Mouse (Mus musculus): ENCODE measurements at regions not wholly inside any gene's neighbourhood (a gene's known extent, or its start where the extent isn't known, plus 50 kb on each side); places are given as distances from the start of the nearest gene placed in this dataset.

DNA sequence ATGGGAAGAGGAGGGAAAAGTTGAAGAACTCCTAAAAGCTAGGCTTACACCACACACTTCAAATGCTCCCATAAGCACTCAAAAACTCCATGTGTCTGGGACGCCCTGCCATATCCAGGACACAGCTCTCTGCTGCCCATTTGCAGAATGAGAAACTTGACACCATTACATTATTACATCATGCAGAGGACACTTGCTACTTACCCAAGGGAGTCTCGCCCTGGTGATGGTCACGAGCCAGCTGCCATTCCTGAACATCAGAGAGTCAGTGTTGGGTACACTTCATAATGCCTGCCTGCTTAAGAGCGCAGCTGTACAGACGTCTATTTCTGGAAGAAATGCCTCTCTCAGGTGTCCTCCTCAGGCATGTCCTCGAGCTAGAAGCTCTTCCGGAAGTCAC lies 135.3 kb downstream of the Rpl36a-ps1 start:
- Histone ChIP-seq H3K36me3 (ENCODE audit: insufficient read depth, low read length) (no peaks in the 10 kb centered on the region), H3K4me2 (ENCODE audit: low read length) (no peak overlapping the region), H3K4me3 (replicated peaks; ENCODE audit: low read depth, low read length) (no peak overlapping the region), H3K9ac (ENCODE audit: low read depth, low read length) (no peak overlapping the region), H3K4me1 (replicated peaks; ENCODE audit: insufficient read depth, low read length) (0 out of 2 replicates have a peak, but pooled peaks cover 7% of the 10 kb centered on the region), H3K27me3 (ENCODE audit: insufficient read depth, low read length) (no peaks in the 10 kb centered on the region), H3K9me3 (replicated peaks; ENCODE audit: low read length) (no peaks in the 10 kb centered on the region), H3K27ac (no peak overlapping the region)
- no peak for DNase-seq (ENCODE audit: low spot score)
- ATAC-seq (replicated peaks; ENCODE audit: low FRiP score, low read depth): no peak
- no peak for TF ChIP-seq CTCF (IDR thresholded peaks at IDR 0.05; ENCODE audit: low read depth)
- 81% methylated on average over 7 of the region's 7 CpGs for WGBS

GRCm38 (mm10) chr14:98848500-98848899 lies 145.6 kb downstream of the Rpl36a-ps1 start:
- ATAC-seq (replicated peaks; ENCODE audit: low FRiP score, low read depth) (peak; percentile 63; the same call in 1 of the 2 replicates), DNase-seq (ENCODE audit: low spot score) (no peak)
- WGBS: 32% methylated on average over 1 of the region's 1 CpGs
- H3K27me3 ChIP-seq (ENCODE audit: insufficient read depth, low read length): no peaks in the 10 kb centered on the region
- no peak overlapping the region for H3K4me3 ChIP-seq (replicated peaks; ENCODE audit: low read depth, low read length)
- TF ChIP-seq CTCF (IDR thresholded peaks at IDR 0.05; ENCODE audit: low read depth): no peak
- 0 out of 2 replicates have a peak, but pooled peaks cover 5% of the 10 kb centered on the region for H3K4me1 ChIP-seq (replicated peaks; ENCODE audit: insufficient read depth, low read length)
- no peaks in the 10 kb centered on the region for H3K9me3 ChIP-seq (replicated peaks; ENCODE audit: low read length)
- H3K27ac ChIP-seq: no peak overlapping the region
- H3K36me3 ChIP-seq (ENCODE audit: insufficient read depth, low read length): no peaks in the 10 kb centered on the region
- no peak overlapping the region for H3K9ac ChIP-seq (ENCODE audit: low read depth, low read length)
- no peak overlapping the region for H3K4me2 ChIP-seq (ENCODE audit: low read length)

GRCm38 (mm10) chr14:98844221-98844620 lies 149.9 kb downstream of the Rpl36a-ps1 start:
- 68% methylated on average over 2 of the region's 2 CpGs for WGBS

GRCm38 (mm10) chr14:98834316-98834715 lies 159.8 kb downstream of the Rpl36a-ps1 start:
- no peak for TF ChIP-seq CTCF (IDR thresholded peaks at IDR 0.05; ENCODE audit: low read depth)

More at GRCm38 (mm10) chr14:98844221-98844620, 149.9 kb downstream of the Rpl36a-ps1 start:
- Histone ChIP-seq H3K4me2 (ENCODE audit: low read length) (no peak overlapping the region), H3K9me3 (replicated peaks; ENCODE audit: low read length) (no peaks in the 10 kb centered on the region), H3K9ac (ENCODE audit: low read depth, low read length) (no peak overlapping the region), H3K4me3 (replicated peaks; ENCODE audit: low read depth, low read length) (no peak overlapping the region), H3K36me3 (ENCODE audit: insufficient read depth, low read length) (no peaks in the 10 kb centered on the region), H3K4me1 (replicated peaks; ENCODE audit: insufficient read depth, low read length) (0 out of 2 replicates have a peak, but pooled peaks cover 8% of the 10 kb centered on the region), H3K27me3 (ENCODE audit: insufficient read depth, low read length) (no peaks in the 10 kb centered on the region), H3K27ac (no peak overlapping the region)
- TF ChIP-seq CTCF (IDR thresholded peaks at IDR 0.05; ENCODE audit: low read depth): no peak
- ATAC-seq (replicated peaks; ENCODE audit: low FRiP score, low read depth) (no peak), DNase-seq (ENCODE audit: low spot score) (no peak)

DNA sequence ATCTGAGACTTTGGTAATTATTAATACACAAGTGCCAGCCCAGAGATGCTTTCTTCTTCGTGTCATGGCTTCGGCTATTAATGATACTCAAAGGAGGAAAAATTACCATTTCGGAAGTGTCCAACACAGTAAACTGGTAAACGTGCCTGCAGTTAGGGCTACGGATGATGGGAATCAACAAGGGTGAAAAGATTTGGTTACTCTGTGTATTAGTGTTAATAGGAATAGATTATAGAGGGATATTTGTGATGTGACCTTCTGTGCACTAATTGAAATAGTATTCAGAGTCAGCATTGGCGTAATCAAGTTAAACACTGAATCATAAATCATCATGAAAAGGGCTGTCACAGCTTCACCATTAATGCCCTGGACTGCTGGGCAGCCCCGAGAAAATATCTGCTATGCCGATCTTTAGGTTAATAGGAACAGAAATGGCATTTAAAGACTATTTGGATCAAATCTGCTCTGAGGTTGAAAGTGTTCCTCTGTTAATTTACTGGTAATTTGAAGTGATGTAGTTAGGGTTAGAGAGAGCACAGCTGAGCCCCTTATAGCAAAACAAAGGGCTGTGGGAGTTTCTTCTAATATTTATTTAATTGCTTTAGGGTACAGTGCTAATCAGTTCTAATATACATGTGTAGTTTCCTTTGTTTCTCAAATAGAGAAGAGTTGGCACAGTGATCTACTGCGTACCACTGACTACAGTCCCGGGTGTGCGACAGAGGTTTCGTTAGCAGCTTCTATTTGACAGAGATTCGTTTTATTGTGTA lies 160.7 kb downstream of the Rpl36a-ps1 start:
- H3K9ac ChIP-seq (ENCODE audit: low read depth, low read length): no peak overlapping the region
- no peak overlapping the region for H3K4me3 ChIP-seq (replicated peaks; ENCODE audit: low read depth, low read length)
- WGBS: 66% methylated on average over 13 of the region's 13 CpGs
- H3K36me3 ChIP-seq (ENCODE audit: insufficient read depth, low read length): no peaks in the 10 kb centered on the region
- no peak overlapping the region for H3K4me2 ChIP-seq (ENCODE audit: low read length)
- DNase-seq (ENCODE audit: low spot score): no peak
- no peaks in the 10 kb centered on the region for H3K9me3 ChIP-seq (replicated peaks; ENCODE audit: low read length)
- no peaks in the 10 kb centered on the region for H3K4me1 ChIP-seq (replicated peaks; ENCODE audit: insufficient read depth, low read length)
- TF ChIP-seq CTCF (IDR thresholded peaks at IDR 0.05; ENCODE audit: low read depth): no peak
- ATAC-seq (replicated peaks; ENCODE audit: low FRiP score, low read depth): no peak
- H3K27me3 ChIP-seq (ENCODE audit: insufficient read depth, low read length): no peaks in the 10 kb centered on the region
- no peak overlapping the region for H3K27ac ChIP-seq

More at GRCm38 (mm10) chr14:98834316-98834715, 159.8 kb downstream of the Rpl36a-ps1 start:
- no peaks in the 10 kb centered on the region for H3K36me3 ChIP-seq (ENCODE audit: insufficient read depth, low read length)
- H3K4me1 ChIP-seq (replicated peaks; ENCODE audit: insufficient read depth, low read length): no peaks in the 10 kb centered on the region
- no peak overlapping the region for H3K4me2 ChIP-seq (ENCODE audit: low read length)
- no peaks in the 10 kb centered on the region for H3K27me3 ChIP-seq (ENCODE audit: insufficient read depth, low read length)
- no peak overlapping the region for H3K27ac ChIP-seq
- no peak overlapping the region for H3K4me3 ChIP-seq (replicated peaks; ENCODE audit: low read depth, low read length)
- DNase-seq (ENCODE audit: low spot score) (no peak), ATAC-seq (replicated peaks; ENCODE audit: low FRiP score, low read depth) (no peak)
- 64% methylated on average over 5 of the region's 5 CpGs for WGBS
- H3K9me3 ChIP-seq (replicated peaks; ENCODE audit: low read length): no peaks in the 10 kb centered on the region
- H3K9ac ChIP-seq (ENCODE audit: low read depth, low read length): no peak overlapping the region

DNA sequence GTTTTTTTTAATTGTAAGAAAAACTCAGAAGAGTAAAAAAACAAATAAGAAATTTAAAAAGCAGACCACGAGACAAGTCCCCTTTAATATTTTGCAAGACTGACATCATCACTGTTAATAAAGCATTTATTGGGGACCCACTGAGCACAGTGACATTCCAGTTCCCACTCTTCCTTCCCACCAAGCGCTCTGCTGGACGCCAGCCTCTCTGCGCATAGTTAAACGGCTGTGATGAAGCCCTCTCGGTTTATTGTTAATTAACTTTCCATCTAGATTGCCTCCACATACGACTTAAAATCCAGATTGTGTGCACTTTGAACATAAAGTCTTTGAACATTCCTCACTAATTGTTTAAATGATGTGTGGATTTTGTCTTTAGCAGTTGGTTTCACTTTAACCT lies 161.7 kb downstream of the Rpl36a-ps1 start:
- Histone ChIP-seq H3K4me3 (replicated peaks; ENCODE audit: low read depth, low read length) (no peak overlapping the region), H3K27ac (no peak overlapping the region), H3K9me3 (replicated peaks; ENCODE audit: low read length) (no peaks in the 10 kb centered on the region), H3K27me3 (ENCODE audit: insufficient read depth, low read length) (no peaks in the 10 kb centered on the region), H3K4me2 (ENCODE audit: low read length) (no peak overlapping the region), H3K9ac (ENCODE audit: low read depth, low read length) (no peak overlapping the region), H3K36me3 (ENCODE audit: insufficient read depth, low read length) (no peaks in the 10 kb centered on the region), H3K4me1 (replicated peaks; ENCODE audit: insufficient read depth, low read length) (no peaks in the 10 kb centered on the region)
- ATAC-seq (replicated peaks; ENCODE audit: low FRiP score, low read depth) (no peak), DNase-seq (ENCODE audit: low spot score) (no peak)
- TF ChIP-seq CTCF (IDR thresholded peaks at IDR 0.05; ENCODE audit: low read depth): no peak
- 52% methylated on average over 7 of the region's 7 CpGs for WGBS

Measured in kidney, postnatal 0 days (tissue).